In genomic region chr7:45126844-45127699, GRCm38 (mm10) we compare ENCODE assay signal across 8 mouse cellular contexts. TPM values are rescaled to one million over a fixed set of nuclear protein-coding genes. Genes with fewer than 3 reads are reported as not detected.
DNase-seq lines count a peak whose midpoint lies in the region; ATAC-seq lines count a peak whose summit lies in the region.

No protein-coding gene starts in this region.

- H3K27me3 ChIP-seq in limb, embryonic 11.5 days (ENCODE audit: control insufficient read depth, insufficient read depth, low read length), result no peaks in the 10 kb centered on the region
- no peaks in the 10 kb centered on the region for H3K27me3 ChIP-seq in stomach, embryonic 14.5 days (ENCODE audit: control insufficient read depth, insufficient read depth, low read length)

- H3K4me1 ChIP-seq in limb, embryonic 11.5 days (ENCODE audit: control insufficient read depth, insufficient read depth, low read length), result peaks cover 35% of the 10 kb centered on the region
- H3K4me1 ChIP-seq in stomach, embryonic 14.5 days (ENCODE audit: control insufficient read depth, insufficient read depth, low read length), result peaks cover 31% of the 10 kb centered on the region

- WGBS in limb, embryonic 11.5 days, result 40% methylated on average over 21 of the region's 21 CpGs
- WGBS in stomach, embryonic 14.5 days, result 35% methylated on average over 21 of the region's 21 CpGs

- ATAC-seq in limb, embryonic 11.5 days (ENCODE audit: insufficient number of reproducible peaks, low FRiP score, low TSS enrichment, low read depth), result no peak
- ATAC-seq in stomach, embryonic 14.5 days (ENCODE audit: insufficient number of reproducible peaks, insufficient read depth, low FRiP score, low read depth), result no peak

- H3K4me2 ChIP-seq in limb, embryonic 11.5 days (ENCODE audit: low read depth, severe bottlenecking), result peak overlapping the region; percentile 91
- H3K4me2 ChIP-seq in stomach, embryonic 14.5 days (replicated peaks; ENCODE audit: low read depth, low read length), result peak overlapping the region; percentile 87

- H3K9ac ChIP-seq in limb, embryonic 11.5 days (ENCODE audit: low read length), result peak overlapping the region; percentile 100
- H3K9ac ChIP-seq in stomach, embryonic 14.5 days (replicated peaks; ENCODE audit: low read depth, low read length), result peak overlapping the region; percentile 99

- H3K9me3 ChIP-seq in limb, embryonic 11.5 days (ENCODE audit: control insufficient read depth, low read length), result no peaks in the 10 kb centered on the region
- no peaks in the 10 kb centered on the region for H3K9me3 ChIP-seq in stomach, embryonic 14.5 days (ENCODE audit: control insufficient read depth, low read depth, low read length)

- peak overlapping the region; percentile 99 for H3K4me3 ChIP-seq in limb, embryonic 11.5 days (ENCODE audit: low read depth, low read length)
- H3K4me3 ChIP-seq in stomach, embryonic 14.5 days (ENCODE audit: low read depth, low read length), result peak overlapping the region; percentile 93

- H3K36me3 ChIP-seq in limb, embryonic 11.5 days (ENCODE audit: control insufficient read depth, insufficient read depth, low read length), result peaks cover 31% of the 10 kb centered on the region
- peaks cover 38% of the 10 kb centered on the region for H3K36me3 ChIP-seq in stomach, embryonic 14.5 days (ENCODE audit: control insufficient read depth, insufficient read depth, low read length)

- peak overlapping the region; percentile 91 for H3K27ac ChIP-seq in limb, embryonic 11.5 days (replicated peaks; ENCODE audit: low read depth, low read length)
- H3K27ac ChIP-seq in stomach, embryonic 14.5 days (ENCODE audit: low read length), result peak overlapping the region; percentile 87

- peak; percentile 49 for DNase-seq in cerebellum, adult 11-12 months
- DNase-seq in cerebellum, adult 9-11 months, result no peak
- DNase-seq in thymus, postnatal 0 days (ENCODE audit: low spot score), result peak; percentile 50
- DNase-seq in thymus, adult 18-20 months, result no peak
- DNase-seq in limb, embryonic 11.5 days (ENCODE audit: low spot score), result peak; percentile 55
- DNase-seq in retina, postnatal 1 day, result no peak
- DNase-seq in urinary bladder, postnatal 25 days (ENCODE audit: low spot score), result no peak

RNA-seq across cellular contexts. Expression of gene Rpl13a, which starts 1.5 kb away (rescaled TPM):
- 2,581 and 2,590 TPM in 2 replicates for polyA plus RNA-seq in thymus, postnatal 0 days (2015; fragmentation: Nextera tagmentation; extraction: Ambion mirVana)
- polyA plus RNA-seq in limb, embryonic 11.5 days (2014; fragmentation: Nextera tagmentation; extraction: Ambion mirVana), result 1,469 and 1,490 TPM in 2 replicates
- polyA plus RNA-seq in stomach, embryonic 14.5 days (2014; fragmentation: Nextera tagmentation; extraction: Ambion mirVana), result 1,622 and 1,649 TPM in 2 replicates

RNA-seq across cellular contexts. Expression of gene Rps11, which starts 2.8 kb away (rescaled TPM):
- polyA plus RNA-seq in thymus, postnatal 0 days (2015; fragmentation: Nextera tagmentation; extraction: Ambion mirVana), result 2,260 and 2,287 TPM in 2 replicates
- polyA plus RNA-seq in limb, embryonic 11.5 days (2014; fragmentation: Nextera tagmentation; extraction: Ambion mirVana), result 1,759 and 1,785 TPM in 2 replicates
- 1,682 and 1,777 TPM in 2 replicates for polyA plus RNA-seq in stomach, embryonic 14.5 days (2014; fragmentation: Nextera tagmentation; extraction: Ambion mirVana)

RNA-seq across cellular contexts. Expression of gene Gm45713, which starts 9.0 kb away (rescaled TPM):
- polyA plus RNA-seq in thymus, postnatal 0 days (2015; fragmentation: Nextera tagmentation; extraction: Ambion mirVana), result 1.5 and 2.2 TPM in 2 replicates
- 0.45 TPM in 1 of 2 replicates, not detected in the other for polyA plus RNA-seq in limb, embryonic 11.5 days (2014; fragmentation: Nextera tagmentation; extraction: Ambion mirVana)
- 0.65 and 0.83 TPM in 2 replicates for polyA plus RNA-seq in stomach, embryonic 14.5 days (2014; fragmentation: Nextera tagmentation; extraction: Ambion mirVana)

RNA-seq across cellular contexts. Expression of gene Flt3l, which starts 9.2 kb away (rescaled TPM):
- polyA plus RNA-seq in thymus, postnatal 0 days (2015; fragmentation: Nextera tagmentation; extraction: Ambion mirVana), result 21.5 and 24.5 TPM in 2 replicates
- polyA plus RNA-seq in limb, embryonic 11.5 days (2014; fragmentation: Nextera tagmentation; extraction: Ambion mirVana), result 0.33 and 0.44 TPM in 2 replicates
- polyA plus RNA-seq in stomach, embryonic 14.5 days (2014; fragmentation: Nextera tagmentation; extraction: Ambion mirVana), result 2.1 and 2.9 TPM in 2 replicates

RNA-seq across cellular contexts. Expression of gene Fcgrt, which starts 23.4 kb away (rescaled TPM):
- polyA plus RNA-seq in thymus, postnatal 0 days (2015; fragmentation: Nextera tagmentation; extraction: Ambion mirVana), result 42.6 and 47.6 TPM in 2 replicates
- polyA plus RNA-seq in limb, embryonic 11.5 days (2014; fragmentation: Nextera tagmentation; extraction: Ambion mirVana), result 8.0 and 9.8 TPM in 2 replicates
- polyA plus RNA-seq in stomach, embryonic 14.5 days (2014; fragmentation: Nextera tagmentation; extraction: Ambion mirVana), result 78.6 and 79.9 TPM in 2 replicates

Comparison
In these comparisons a context has a peak if more than half of its experiments do, and no peak if none do; other contexts are left out.
1. DNase-seq: peak in cerebellum, adult 11-12 months (single experiment), thymus, postnatal 0 days (single experiment) and limb, embryonic 11.5 days (single experiment); none in cerebellum, adult 9-11 months (single experiment), thymus, adult 18-20 months (0 of 2), retina, postnatal 1 day (single experiment) and urinary bladder, postnatal 25 days (single experiment).